Mouse (Mus musculus) left cerebral cortex, adult 2 months (tissue): ENCODE measurements at regions not wholly inside any gene's neighbourhood (a gene's known extent, or its start where the extent isn't known, plus 50 kb on each side); places are given as distances from the start of the nearest gene placed in this dataset.

Experiments used
- DNase-seq, 2 experiments: peaks; one replicate each; pipeline ENCODE4 v3.0.0; 2021 to 2022; ENCODE audit warnings: low spot score in 2 of 2, mixed read lengths in 1 of 2; ENCODE audit errors: extremely low spot score in 1 of 2
- H3K27ac ChIP-seq: fragments of 200-600 bp; 2 replicates; pipeline ENCODE4 v1.8.1; 2022
- H3K4me3 ChIP-seq: fragments of 200-600 bp; 2 replicates; pipeline ENCODE4 v1.8.1; 2022
- CTCF ChIP-seq: fragments of 200-600 bp; IDR thresholded peaks from 2 replicates; pipeline ENCODE4 v1.8.1; 2022; ENCODE audit warnings: antibody characterized with exemption, mild to moderate bottlenecking, moderate library complexity
- intact Hi-C: fragments of 180-260 bp; cut with DNase I; formaldehyde crosslinking; loops from one replicate; pipeline ENCODE4 v1.15.1; 2025

GRCm38 (mm10) chr2:116983351-116983750, 104.9 kb downstream of the Tmco5 start:
- no peak for TF ChIP-seq CTCF
- H3K27ac ChIP-seq = no peak overlapping the region
- H3K4me3 ChIP-seq = no peak overlapping the region
- intact Hi-C loops = no loop called here
- DNase-seq = no peak

GRCm38 (mm10) chr2:116983821-116984351, 105.4 kb downstream of the Tmco5 start:
- no peak for TF ChIP-seq CTCF
- intact Hi-C loops = no loop called here
- H3K4me3 ChIP-seq = no peak overlapping the region
- no peak for DNase-seq
- H3K27ac ChIP-seq = no peak overlapping the region

GRCm38 (mm10) chr2:116984597-116984996, 106.1 kb downstream of the Tmco5 start:
- intact Hi-C loops = no loop called here
- no peak for DNase-seq
- no peak for TF ChIP-seq CTCF
- Histone ChIP-seq H3K4me3 (no peak overlapping the region), H3K27ac (no peak overlapping the region)

GRCm38 (mm10) chr2:116985549-116985948, 107.1 kb downstream of the Tmco5 start:
- intact Hi-C loops = no loop called here
- Histone ChIP-seq H3K27ac (no peak overlapping the region), H3K4me3 (no peak overlapping the region)
- no peak for DNase-seq
- no peak for TF ChIP-seq CTCF

- no peak overlapping the region for H3K27ac ChIP-seq
- H3K4me3 ChIP-seq = no peak overlapping the region
- DNase-seq = no peak
- intact Hi-C loops = no loop called here
- no peak for TF ChIP-seq CTCF
Observed at GRCm38 (mm10) chr2:116988953-116989674, 110.6 kb downstream of the Tmco5 start.

- H3K4me3 ChIP-seq = no peak overlapping the region
- no peak for TF ChIP-seq CTCF
- no peak for DNase-seq
- intact Hi-C loops = no loop called here
- H3K27ac ChIP-seq = no peak overlapping the region
Observed at GRCm38 (mm10) chr2:116990106-116990505, 111.6 kb downstream of the Tmco5 start.

GRCm38 (mm10) chr2:116991561-116992042, 113.1 kb downstream of the Tmco5 start:
- no peak for TF ChIP-seq CTCF
- peak overlapping the region; percentile 64; the same call in 1 of the 2 replicates for H3K27ac ChIP-seq
- peak in 1 of 2 experiments; percentile 15 for DNase-seq

GRCm38 (mm10) chr2:116993724-116994123, 115.2 kb downstream of the Tmco5 start:
- H3K4me3 ChIP-seq = no peak overlapping the region
- no peak for TF ChIP-seq CTCF
- intact Hi-C loops = no loop called here
- no peak overlapping the region for H3K27ac ChIP-seq
- DNase-seq = no peak

More at GRCm38 (mm10) chr2:116991561-116992042, 113.1 kb downstream of the Tmco5 start:
- no peak overlapping the region for H3K4me3 ChIP-seq
- intact Hi-C loops = no loop called here

GRCm38 (mm10) chr2:116996302-116996701, 117.8 kb downstream of the Tmco5 start:
- H3K27ac ChIP-seq = no peak overlapping the region
- H3K4me3 ChIP-seq = no peak overlapping the region
- intact Hi-C loops = no loop called here
- no peak for DNase-seq
- no peak for TF ChIP-seq CTCF

GRCm38 (mm10) chr2:116998822-116999221, 120.3 kb downstream of the Tmco5 start:
- no peak overlapping the region for H3K4me3 ChIP-seq
- DNase-seq = no peak
- no peak for TF ChIP-seq CTCF
- no peak overlapping the region for H3K27ac ChIP-seq
- intact Hi-C loops = no loop called here

GRCm38 (mm10) chr2:116999592-116999991, 121.1 kb downstream of the Tmco5 start:
- no peak for DNase-seq
- H3K4me3 ChIP-seq = no peak overlapping the region
- no peak for TF ChIP-seq CTCF
- H3K27ac ChIP-seq = no peak overlapping the region
- intact Hi-C loops = no loop called here

GRCm38 (mm10) chr2:117003976-117004375, 117.2 kb upstream of the Spred1 start:
- Histone ChIP-seq H3K4me3 (no peak overlapping the region), H3K27ac (no peak overlapping the region)
- intact Hi-C loops = no loop called here
- no peak for DNase-seq
- no peak for TF ChIP-seq CTCF

- intact Hi-C loops = no loop called here
- Histone ChIP-seq H3K27ac (no peak overlapping the region), H3K4me3 (no peak overlapping the region)
- TF ChIP-seq CTCF = no peak
- DNase-seq = no peak
Observed at GRCm38 (mm10) chr2:117006846-117007245, 114.3 kb upstream of the Spred1 start.
